ENCODE assay signal across 8 mouse cellular contexts in the genomic region with DNA sequence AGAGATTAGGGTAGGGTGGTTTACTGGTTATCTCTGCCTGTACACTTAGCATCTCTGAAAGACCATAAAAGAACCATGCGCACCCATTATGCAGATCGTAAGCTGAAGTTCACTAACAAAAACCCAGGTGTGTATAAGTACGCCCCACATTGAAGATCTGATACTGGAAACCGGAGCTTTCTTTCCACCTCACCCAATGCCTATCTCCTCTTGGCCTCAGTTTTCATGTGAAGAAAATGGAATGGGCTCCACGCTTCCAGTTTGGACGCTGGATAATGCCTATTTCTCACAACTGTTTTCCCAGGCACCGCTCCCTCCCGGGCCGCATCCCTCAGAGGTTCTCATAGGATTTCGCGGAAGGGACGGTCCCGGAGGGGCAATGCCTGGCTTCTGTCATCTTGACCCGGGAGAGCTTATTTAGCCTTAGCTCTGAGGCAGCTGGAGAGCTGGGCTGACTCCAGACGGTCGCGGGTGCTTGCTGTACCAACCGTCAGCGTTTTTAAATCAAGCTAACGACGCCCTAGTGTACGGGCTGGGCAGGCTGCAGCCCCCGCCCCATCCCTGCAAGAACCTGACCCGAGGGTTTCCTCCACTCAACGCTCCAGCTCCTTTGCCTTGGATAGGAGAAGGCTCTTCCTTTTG. TPM values are rescaled to one million over a fixed set of nuclear protein-coding genes. Genes with fewer than 3 reads are reported as not detected.
DNase-seq lines count a peak whose midpoint lies in the region; ATAC-seq and TF ChIP-seq lines count a peak whose summit lies in the region.

No protein-coding gene starts in this region.

- H3K9ac ChIP-seq in heart, postnatal 0 days (replicated peaks; ENCODE audit: low read depth, low read length): peak overlapping the region; percentile 82
- H3K9ac ChIP-seq in limb, embryonic 15.5 days: peak overlapping the region; percentile 62

- H3K9me3 ChIP-seq in heart, postnatal 0 days (replicated peaks; ENCODE audit: control insufficient read depth, low read length): no peaks in the 10 kb centered on the region
- H3K9me3 ChIP-seq in limb, embryonic 15.5 days: no peaks in the 10 kb centered on the region

- DNase-seq in adrenal gland, postnatal 10 days: peak; percentile 42
- no peak for DNase-seq in adrenal gland, postnatal 14 days
- peak; percentile 26 for DNase-seq in urinary bladder, postnatal 14 days (ENCODE audit: low spot score)
- DNase-seq in urinary bladder, postnatal 25 days (ENCODE audit: low spot score): no peak
- peak; percentile 38 for DNase-seq in heart, postnatal 0 days (ENCODE audit: low spot score)
- DNase-seq in retina, postnatal 1 day: peak; percentile 43
- no peak for DNase-seq in frontal cortex, adult 2 months (ENCODE audit: extremely low spot score in 1 of 2, low spot score in 1 of 2)

- peak overlapping the region; percentile 68 for H3K4me2 ChIP-seq in heart, postnatal 0 days (ENCODE audit: low read depth, low read length)
- H3K4me2 ChIP-seq in limb, embryonic 15.5 days: peak overlapping the region; percentile 70

- TF ChIP-seq CTCF in heart, postnatal 0 days (IDR thresholded peaks at IDR 0.05; ENCODE audit: low read depth): no peak; the same call in 1 of the 2 replicates

- H3K36me3 ChIP-seq in heart, postnatal 0 days (replicated peaks; ENCODE audit: control insufficient read depth, insufficient read depth, low read length): peaks cover 12% of the 10 kb centered on the region
- H3K36me3 ChIP-seq in limb, embryonic 15.5 days: 0 out of 2 replicates have a peak, but pooled peaks cover 6% of the 10 kb centered on the region

- H3K27ac ChIP-seq in heart, postnatal 0 days (ENCODE audit: low read depth): peak overlapping the region; percentile 92
- H3K27ac ChIP-seq in limb, embryonic 15.5 days: peak overlapping the region; percentile 85

- 1% methylated on average over 25 of the region's 25 CpGs for WGBS in heart, postnatal 0 days
- 3% methylated on average over 25 of the region's 25 CpGs for WGBS in limb, embryonic 15.5 days

- no peaks in the 10 kb centered on the region for H3K27me3 ChIP-seq in heart, postnatal 0 days (ENCODE audit: control insufficient read depth, insufficient read depth, low read length)
- H3K27me3 ChIP-seq in limb, embryonic 15.5 days: no peaks in the 10 kb centered on the region

- TF ChIP-seq EP300 in heart, postnatal 0 days (IDR thresholded peaks at IDR 0.05; ENCODE audit: low read depth): peak; percentile 17; the same call in 1 of the 2 replicates

- peak; percentile 27; the same call in 1 of the 2 replicates for ATAC-seq in heart, postnatal 0 days (ENCODE audit: insufficient read depth, low read depth)
- no peak for ATAC-seq in limb, embryonic 15.5 days (ENCODE audit: insufficient number of reproducible peaks, low FRiP score, low TSS enrichment, low read depth)

- peaks cover 40% of the 10 kb centered on the region for H3K4me1 ChIP-seq in heart, postnatal 0 days (ENCODE audit: control insufficient read depth, insufficient read depth)
- H3K4me1 ChIP-seq in limb, embryonic 15.5 days: peaks cover 23% of the 10 kb centered on the region

- H3K4me3 ChIP-seq in heart, postnatal 0 days (ENCODE audit: low read depth, low read length): peak overlapping the region; percentile 68
- H3K4me3 ChIP-seq in limb, embryonic 15.5 days: peak overlapping the region; percentile 61

RNA-seq across cellular contexts. Expression of gene Adam19, which starts 1.1 kb away (rescaled TPM):
- total RNA-seq in adrenal gland, postnatal 10 days (2021): 10 to 100 TPM; 15.5 to 25.3 TPM
- 10.7 and 13.2 TPM in 2 replicates for total RNA-seq in adrenal gland, postnatal 14 days (2021)
- 59.8 and 67.9 TPM in 2 replicates for total RNA-seq in heart, postnatal 0 days (2014; rRNA removed; ENCODE audit: low replicate concordance)
- 10.1 and 15.8 TPM in 2 replicates for polyA plus RNA-seq in heart, postnatal 0 days (2015; fragmentation: Nextera tagmentation; extraction: Ambion mirVana)
- 12.1 and 12.2 TPM in 2 replicates for polyA plus RNA-seq in limb, embryonic 15.5 days (2015; fragmentation: Nextera tagmentation; extraction: Ambion mirVana)
- polyA plus RNA-seq in frontal cortex, adult 2 months (2012; rRNA removed): 9.1 and 10.0 TPM in 2 replicates

RNA-seq across cellular contexts. Expression of gene Gm12166, which starts 4.8 kb away (rescaled TPM):
- total RNA-seq in adrenal gland, postnatal 10 days (2021): 1 to 10 TPM; 4.0 to 4.6 TPM
- 0.86 and 4.1 TPM in 2 replicates for total RNA-seq in adrenal gland, postnatal 14 days (2021)
- 1.8 and 2.8 TPM in 2 replicates for total RNA-seq in heart, postnatal 0 days (2014; rRNA removed; ENCODE audit: low replicate concordance)
- 3.6 and 3.9 TPM in 2 replicates for polyA plus RNA-seq in heart, postnatal 0 days (2015; fragmentation: Nextera tagmentation; extraction: Ambion mirVana)
- polyA plus RNA-seq in limb, embryonic 15.5 days (2015; fragmentation: Nextera tagmentation; extraction: Ambion mirVana): 2.8 and 3.3 TPM in 2 replicates
- 6.2 and 8.3 TPM in 2 replicates for polyA plus RNA-seq in frontal cortex, adult 2 months (2012; rRNA removed)

Comparison
In these comparisons a context has a peak if more than half of its experiments do, and no peak if none do; other contexts are left out.
1. DNase-seq: peak in adrenal gland, postnatal 10 days (single experiment), urinary bladder, postnatal 14 days (single experiment), heart, postnatal 0 days (single experiment) and retina, postnatal 1 day (single experiment); none in adrenal gland, postnatal 14 days (single experiment), urinary bladder, postnatal 25 days (single experiment) and frontal cortex, adult 2 months (0 of 2).